Mouse (Mus musculus) testis, postnatal 14 days (tissue): ENCODE measurements at regions not wholly inside any gene's neighbourhood (a gene's known extent, or its start where the extent isn't known, plus 50 kb on each side); places are given as distances from the start of the nearest gene placed in this dataset.

Source experiments
- DNase-seq: peaks from one replicate; pipeline ENCODE4 v3.0.0; 2021; ENCODE audit warnings: low spot score

DNA sequence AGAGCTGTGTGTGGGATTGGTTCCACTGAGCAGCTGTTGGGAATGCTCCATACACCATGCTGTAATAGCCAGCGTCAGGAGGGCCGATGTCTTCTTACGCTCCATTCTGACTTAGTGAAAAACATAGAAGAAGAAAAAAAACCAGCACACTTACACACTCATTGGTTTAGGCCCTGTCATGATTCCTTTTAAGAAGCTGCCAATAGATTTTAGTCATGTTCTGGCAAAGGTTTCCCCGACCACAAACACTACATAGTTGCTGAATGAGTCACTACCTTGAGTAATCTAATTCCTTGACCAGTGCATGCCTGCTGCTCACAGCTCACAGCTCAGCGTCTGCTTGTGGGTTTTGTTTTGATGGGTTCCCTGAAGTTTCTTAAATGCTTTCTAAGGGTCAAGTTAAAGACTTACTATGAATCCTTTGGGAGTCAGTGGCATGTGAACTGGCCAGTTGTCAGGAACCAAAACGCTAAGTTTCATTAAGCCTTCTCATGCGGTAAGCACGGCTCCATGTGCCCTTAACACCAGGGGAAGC is 58.8 kb upstream of the Bach2 start:
- DNase-seq = no peak

DNA sequence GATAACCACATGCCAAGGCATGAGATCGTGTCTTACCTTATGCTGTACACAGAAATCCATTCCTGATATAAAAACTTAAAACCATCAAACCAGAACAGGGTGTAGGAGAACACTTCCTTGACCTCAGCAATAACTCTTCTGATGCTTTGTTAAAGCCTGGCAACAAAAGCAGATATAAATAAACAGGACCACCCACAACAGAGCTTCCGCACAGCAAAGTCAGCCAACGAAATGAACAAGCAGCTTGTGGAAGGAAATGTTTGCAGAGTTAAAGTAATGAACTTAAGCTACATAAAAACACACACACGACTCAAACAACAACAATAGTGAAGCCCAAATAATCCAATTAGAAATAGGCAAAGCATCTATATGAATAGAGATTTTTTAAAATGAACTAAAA is 54.8 kb upstream of the Bach2 start:
- no peak for DNase-seq

DNA sequence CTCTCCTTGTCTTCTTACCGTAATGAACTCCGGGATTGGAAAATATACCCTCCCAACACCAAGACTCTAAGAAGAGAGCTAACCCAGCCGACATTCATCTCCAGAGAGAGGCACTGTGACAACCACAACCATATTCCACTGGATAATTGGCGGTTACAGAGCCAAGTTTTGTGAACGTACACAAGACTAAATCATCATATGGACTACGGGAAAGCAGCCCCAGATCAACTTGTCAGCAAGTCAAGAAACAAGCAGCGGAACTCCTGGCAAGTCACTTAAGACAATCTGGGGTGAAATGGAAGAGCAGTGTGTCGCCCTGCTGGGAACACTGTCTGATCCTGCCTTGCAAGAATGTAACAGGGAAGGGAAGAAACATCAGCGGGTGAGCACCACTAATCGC is 52.6 kb upstream of the Bach2 start:
- peak; percentile 12 for DNase-seq

DNA sequence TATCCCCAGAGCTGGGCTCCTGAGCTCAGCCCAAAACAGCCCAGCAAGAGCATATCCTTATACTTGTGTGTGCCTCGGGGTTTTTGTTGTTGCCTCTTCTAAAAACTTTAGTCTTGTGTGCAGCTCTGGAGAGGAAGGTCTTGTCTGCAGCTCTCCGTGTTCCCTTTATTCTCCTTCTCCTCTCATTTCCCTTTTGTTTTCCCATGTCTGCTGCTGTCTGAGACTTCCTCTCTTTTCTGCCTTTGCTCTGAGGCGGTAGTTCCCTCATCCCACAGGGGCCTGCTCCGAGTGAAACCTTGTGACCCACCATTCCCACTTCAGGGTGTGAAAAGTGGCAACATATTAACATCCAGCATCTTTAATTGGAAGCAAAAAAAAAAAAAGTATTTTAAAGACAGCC is 51.5 kb upstream of the Bach2 start:
- DNase-seq = no peak

DNA sequence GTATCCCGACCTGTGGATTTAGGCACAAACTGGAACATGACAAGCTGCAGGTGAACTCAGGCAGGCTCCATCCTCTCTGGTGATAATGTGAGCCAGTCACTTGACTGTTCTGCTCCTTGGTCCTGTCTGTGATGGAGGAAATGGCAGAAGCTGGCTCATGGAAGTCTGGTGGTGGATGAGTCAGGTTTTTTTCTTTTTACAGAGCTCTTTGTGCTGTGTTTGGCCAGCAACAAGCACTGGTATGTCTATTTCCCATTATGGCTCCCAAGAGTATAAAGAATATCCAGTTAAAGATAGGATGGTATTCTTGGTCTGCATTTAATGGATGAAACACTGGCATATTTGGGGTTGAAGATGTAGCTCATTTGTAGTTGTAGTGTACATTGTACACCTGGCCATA is 50.5 kb upstream of the Bach2 start:
- no peak for DNase-seq

DNA sequence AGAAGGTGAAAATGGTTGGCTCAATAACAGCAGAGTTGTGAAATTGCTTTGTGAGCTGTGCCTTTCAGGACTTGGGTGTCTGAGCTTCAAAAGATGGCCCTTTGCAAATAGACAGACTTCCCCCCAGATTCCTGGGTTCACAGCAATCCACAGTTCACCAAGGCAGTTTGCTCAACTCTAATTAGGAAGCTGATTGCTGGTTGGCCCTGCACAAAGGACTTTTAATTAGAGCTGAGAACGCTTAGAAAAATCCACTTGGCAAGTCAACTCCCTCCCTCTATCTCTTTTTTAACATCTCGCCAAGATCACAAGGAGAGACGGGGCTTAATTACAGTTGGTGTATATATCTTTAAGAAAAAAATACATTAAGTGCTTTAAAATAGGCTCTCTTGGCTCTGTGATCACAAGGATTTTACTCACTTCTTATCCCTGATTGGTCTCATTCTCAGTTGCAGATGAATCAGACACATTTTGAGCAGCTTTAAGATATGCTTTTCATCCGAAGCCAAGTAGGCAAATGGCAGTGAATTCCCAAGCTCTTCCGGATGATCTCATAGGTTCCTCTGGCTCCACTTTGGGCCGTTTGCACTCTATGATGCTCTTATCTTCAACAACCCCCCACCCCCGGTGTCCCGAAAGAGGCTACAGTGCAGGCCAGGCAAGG is 49.7 kb upstream of the Bach2 start:
- no peak for DNase-seq
